Mouse (Mus musculus) myocyte (in vitro differentiated cells): ENCODE data around the gene Gm17657. TPM values are rescaled to one million over a fixed set of nuclear protein-coding genes. Genes with fewer than 3 reads are reported as not detected.

Source experiments
- H3K27me3 ChIP-seq: one replicate; pipeline ENCODE4 v1.6.1; 2011; ENCODE audit not compliant: control insufficient read depth, insufficient read depth, insufficient read length
- H3K36me3 ChIP-seq: one replicate; pipeline ENCODE4 v1.6.1; 2011; ENCODE audit not compliant: control insufficient read depth, insufficient read depth
- H3K4me2 ChIP-seq: one replicate; pipeline ENCODE4 v1.6.1; 2011; ENCODE audit warnings: low read depth, control low read depth
- H3K4me3 ChIP-seq: one replicate; pipeline ENCODE4 v1.5.1; 2011; ENCODE audit warnings: mild to moderate bottlenecking, control low read depth, moderate library complexity
- H3K79me2 ChIP-seq: one replicate; pipeline ENCODE4 v1.6.1; 2011; ENCODE audit not compliant: control insufficient read depth, insufficient read depth
- H3ac ChIP-seq: one replicate; pipeline ENCODE4 v1.6.1; 2011; ENCODE audit not compliant: control insufficient read depth, insufficient read length
- CEBPB ChIP-seq: IDR thresholded peaks from 2 replicates; pipeline ENCODE4 v1.6.1; 2011; ENCODE audit warnings: mild to moderate bottlenecking, moderate library complexity; ENCODE audit not compliant: poor library complexity, insufficient read depth, severe bottlenecking
- E2F4 ChIP-seq: IDR thresholded peaks from one replicate; pipeline ENCODE4 v1.6.1; 2011; ENCODE audit warnings: mild to moderate bottlenecking, control low read depth, moderate library complexity; ENCODE audit not compliant: insufficient read depth
- MAX ChIP-seq: IDR thresholded peaks from one replicate; pipeline ENCODE4 v1.6.1; 2011; ENCODE audit warnings: low read depth, mild to moderate bottlenecking, control low read depth
- MYOD1 ChIP-seq, 3 experiments: IDR thresholded peaks; one replicate each; pipeline ENCODE4 v1.6.1; 2011; ENCODE audit warnings: control low read depth in 2 of 3, low read depth in 2 of 3, mild to moderate bottlenecking in 2 of 3, moderate library complexity in 1 of 3; ENCODE audit not compliant: insufficient read length in 2 of 3, control insufficient read depth in 1 of 3
- MYOG ChIP-seq, 3 experiments: IDR thresholded peaks; one replicate each; pipeline ENCODE4 v1.6.1; 2011; ENCODE audit warnings: control low read depth in 2 of 3, low read depth in 2 of 3, mild to moderate bottlenecking in 2 of 3; ENCODE audit not compliant: insufficient read length in 2 of 3, control insufficient read depth in 1 of 3, insufficient read depth in 1 of 3
- POLR2A ChIP-seq: IDR thresholded peaks from one replicate; pipeline ENCODE4 v1.6.1; 2011; ENCODE audit warnings: low read depth, mild to moderate bottlenecking, control low read depth, moderate library complexity; ENCODE audit not compliant: insufficient read length
- POLR2AphosphoS2 ChIP-seq: IDR thresholded peaks from one replicate; pipeline ENCODE4 v1.6.1; 2011; ENCODE audit warnings: low read depth, control low read depth; ENCODE audit not compliant: insufficient read length
- REST ChIP-seq: IDR thresholded peaks from one replicate; pipeline ENCODE4 v1.6.1; 2011; ENCODE audit warnings: mild to moderate bottlenecking, control low read depth, moderate library complexity; ENCODE audit not compliant: insufficient read depth, insufficient read length
- SRF ChIP-seq: IDR thresholded peaks from one replicate; pipeline ENCODE4 v1.6.1; 2011; ENCODE audit warnings: low read depth; ENCODE audit not compliant: control insufficient read depth, insufficient read length
- TCF12 ChIP-seq: IDR thresholded peaks from one replicate; pipeline ENCODE4 v1.6.1; 2011; ENCODE audit warnings: mild to moderate bottlenecking, control low read depth; ENCODE audit not compliant: poor library complexity, insufficient read depth, severe bottlenecking
- TCF3 ChIP-seq: IDR thresholded peaks from one replicate; pipeline ENCODE4 v1.6.1; 2011; ENCODE audit warnings: low read depth, control low read depth; ENCODE audit not compliant: insufficient read length
- USF1 ChIP-seq: IDR thresholded peaks from one replicate; pipeline ENCODE4 v1.6.1; 2011; ENCODE audit warnings: low read depth, mild to moderate bottlenecking, control low read depth, moderate library complexity
- polyA plus RNA-seq: library from polyadenylated mRNA; unstranded; fragments of >200 nt; fragmentation: generic; extraction: Trizol; gene quantifications from one replicate; pipeline ENCODE4 v1.2.1, GENCODE M21; 2012; ENCODE audit warnings: missing spikeins

Gene Gm17657
- polyA plus RNA-seq, 1 experiment, result not detected

DNA sequence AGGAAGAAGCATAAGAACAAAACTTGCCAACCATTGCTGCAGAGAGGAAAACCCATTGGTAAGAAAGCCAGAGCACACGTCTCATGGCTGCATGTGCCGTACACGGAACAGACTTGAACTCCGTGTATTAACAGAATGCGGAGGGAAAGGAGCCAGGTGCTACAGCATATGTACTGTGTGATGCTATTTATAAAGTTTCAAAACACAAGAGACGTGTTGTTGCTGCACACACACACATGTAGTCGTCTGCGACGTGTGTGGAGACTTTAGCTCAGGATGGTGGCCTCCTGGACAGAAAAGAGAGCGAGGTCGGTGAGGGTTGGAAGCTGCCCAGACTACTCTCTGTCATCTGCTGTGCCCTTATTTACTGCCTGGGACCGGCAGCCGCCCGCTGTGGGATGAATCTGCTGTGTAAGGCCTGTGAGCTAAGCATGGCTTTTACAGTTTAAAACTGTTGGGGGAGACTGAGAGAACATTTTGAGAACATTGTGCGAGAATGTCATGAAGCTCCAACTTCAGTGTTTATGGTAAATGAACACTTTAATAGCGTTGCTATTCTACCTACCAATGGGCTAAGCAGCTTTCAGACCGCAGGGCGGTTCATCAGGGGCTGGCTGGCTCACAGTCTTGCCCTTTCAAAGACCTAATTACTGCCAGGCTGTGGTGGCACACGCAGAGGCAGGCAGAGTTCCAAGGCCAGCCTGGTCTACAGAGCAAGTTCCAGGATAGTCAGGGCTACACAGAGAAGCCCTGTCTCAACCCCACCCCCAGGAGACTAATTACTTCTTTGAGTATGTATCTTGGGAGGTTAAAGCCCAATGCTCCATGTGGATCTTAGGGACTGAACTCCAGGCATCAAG lies 6.4 kb downstream of the Gm17657 start:
- no peak overlapping the region for H3K4me2 ChIP-seq
- H3ac ChIP-seq, result no peak overlapping the region
- no peaks in the 10 kb centered on the region for H3K27me3 ChIP-seq
- no peaks in the 10 kb centered on the region for H3K36me3 ChIP-seq
- H3K4me3 ChIP-seq, result no peak overlapping the region
- TF ChIP-seq MYOG (IDR thresholded peaks at IDR 0.05; ENCODE audit: control insufficient read depth in 1 of 3, insufficient read depth in 1 of 3, insufficient read length in 2 of 3, low read depth in 2 of 3), result no peak
- no peak for TF ChIP-seq SRF
- no peak for TF ChIP-seq USF1
- TF ChIP-seq TCF3, result no peak
- no peak for TF ChIP-seq E2F4
- no peak for TF ChIP-seq MAX
- TF ChIP-seq TCF12, result no peak
- no peak for TF ChIP-seq MYOD1 (IDR thresholded peaks at IDR 0.05; ENCODE audit: control insufficient read depth in 1 of 3, insufficient read length in 2 of 3, low read depth in 2 of 3)
- no peak for TF ChIP-seq REST
- no peak for TF ChIP-seq POLR2AphosphoS2
- no peaks in the 10 kb centered on the region for H3K79me2 ChIP-seq

DNA sequence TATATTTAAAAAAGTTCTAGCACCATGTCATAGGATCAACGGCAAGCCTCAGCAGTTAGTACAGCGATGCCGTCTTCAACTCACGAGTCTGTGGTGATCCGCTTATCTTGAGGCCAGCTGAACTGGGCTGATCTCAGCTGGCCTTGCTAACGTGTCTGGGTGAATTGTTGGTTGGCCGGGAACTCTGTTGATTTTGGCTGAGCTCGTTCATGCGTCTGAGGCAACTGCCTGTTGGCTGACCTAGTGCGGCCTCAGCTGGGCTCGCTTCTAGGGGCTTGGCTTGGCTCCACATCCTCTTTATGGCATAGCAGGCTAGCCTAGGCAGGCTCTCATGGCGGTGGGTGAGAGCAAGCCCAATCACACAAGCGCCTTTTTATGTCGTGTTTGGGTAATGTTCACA lies 8.0 kb downstream of the Gm17657 start:
- Histone ChIP-seq H3K4me2 (peak overlapping the region; percentile 55), H3K4me3 (no peak overlapping the region), H3K79me2 (no peaks in the 10 kb centered on the region), H3ac (no peak overlapping the region), H3K27me3 (no peaks in the 10 kb centered on the region), H3K36me3 (no peaks in the 10 kb centered on the region)
- TF ChIP-seq REST, result no peak
- TF ChIP-seq MYOG (IDR thresholded peaks at IDR 0.05; ENCODE audit: control insufficient read depth in 1 of 3, insufficient read depth in 1 of 3, insufficient read length in 2 of 3, low read depth in 2 of 3), result peak in 2 of 3 experiments; percentile 58 to 61

DNA sequence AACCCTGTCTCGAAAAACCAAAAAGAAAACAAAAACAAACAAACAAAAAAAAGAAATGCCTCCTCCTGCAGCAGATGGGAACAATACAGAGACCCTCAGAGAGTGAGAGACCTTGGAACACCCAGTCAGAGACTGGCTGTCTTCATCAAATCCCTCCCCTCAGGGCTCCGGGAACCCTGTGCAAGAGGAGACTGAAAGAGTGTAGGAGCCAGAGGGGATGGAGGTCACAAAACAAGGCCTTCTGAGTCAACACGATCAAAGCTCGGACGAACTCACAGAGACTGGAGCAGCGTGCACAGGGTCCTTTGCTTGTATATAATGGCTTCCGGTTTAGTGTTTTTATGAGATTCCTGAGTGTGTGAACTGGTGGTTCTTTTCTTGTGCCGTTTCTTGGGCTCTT lies 9.0 kb downstream of the Gm17657 start:
- no peak overlapping the region for H3K4me2 ChIP-seq
- H3K27me3 ChIP-seq, result no peaks in the 10 kb centered on the region
- TF ChIP-seq USF1, result no peak
- TF ChIP-seq MAX, result no peak
- no peak for TF ChIP-seq POLR2AphosphoS2
- no peak for TF ChIP-seq E2F4
- no peak for TF ChIP-seq MYOD1 (IDR thresholded peaks at IDR 0.05; ENCODE audit: control insufficient read depth in 1 of 3, insufficient read length in 2 of 3, low read depth in 2 of 3)
- no peak for TF ChIP-seq CEBPB
- TF ChIP-seq POLR2A, result no peak
- TF ChIP-seq TCF3, result no peak
- no peak for TF ChIP-seq MYOG (IDR thresholded peaks at IDR 0.05; ENCODE audit: control insufficient read depth in 1 of 3, insufficient read depth in 1 of 3, insufficient read length in 2 of 3, low read depth in 2 of 3)
- no peak for TF ChIP-seq REST
- no peak for TF ChIP-seq TCF12
- TF ChIP-seq SRF, result no peak
- H3K79me2 ChIP-seq, result no peaks in the 10 kb centered on the region
- H3K4me3 ChIP-seq, result no peak overlapping the region
- no peak overlapping the region for H3ac ChIP-seq
- H3K36me3 ChIP-seq, result no peaks in the 10 kb centered on the region

DNA sequence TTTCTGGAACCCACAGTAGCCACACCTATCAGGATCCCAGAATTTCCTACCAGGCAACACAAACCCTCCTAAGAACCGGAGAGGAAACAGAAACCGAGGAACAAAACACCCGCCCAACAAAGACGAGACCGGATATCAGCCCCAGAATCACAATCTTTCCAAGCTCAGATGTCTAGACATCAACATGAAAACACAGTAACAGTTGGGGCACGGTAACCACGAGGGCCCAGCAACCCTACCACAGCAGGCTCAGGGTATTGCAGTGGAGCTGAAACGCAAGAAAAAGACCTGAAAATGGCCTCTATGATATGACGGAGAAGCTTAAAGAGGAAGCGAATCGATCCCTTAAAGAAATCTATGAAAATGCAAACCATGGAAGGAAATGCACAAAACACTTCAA lies 15.6 kb downstream of the Gm17657 start:
- Histone ChIP-seq H3ac (no peak overlapping the region), H3K36me3 (no peaks in the 10 kb centered on the region)
- TF ChIP-seq REST (no peak), MYOG (IDR thresholded peaks at IDR 0.05; ENCODE audit: control insufficient read depth in 1 of 3, insufficient read depth in 1 of 3, insufficient read length in 2 of 3, low read depth in 2 of 3) (no peak), TCF12 (no peak), TCF3 (no peak), USF1 (no peak)

DNA sequence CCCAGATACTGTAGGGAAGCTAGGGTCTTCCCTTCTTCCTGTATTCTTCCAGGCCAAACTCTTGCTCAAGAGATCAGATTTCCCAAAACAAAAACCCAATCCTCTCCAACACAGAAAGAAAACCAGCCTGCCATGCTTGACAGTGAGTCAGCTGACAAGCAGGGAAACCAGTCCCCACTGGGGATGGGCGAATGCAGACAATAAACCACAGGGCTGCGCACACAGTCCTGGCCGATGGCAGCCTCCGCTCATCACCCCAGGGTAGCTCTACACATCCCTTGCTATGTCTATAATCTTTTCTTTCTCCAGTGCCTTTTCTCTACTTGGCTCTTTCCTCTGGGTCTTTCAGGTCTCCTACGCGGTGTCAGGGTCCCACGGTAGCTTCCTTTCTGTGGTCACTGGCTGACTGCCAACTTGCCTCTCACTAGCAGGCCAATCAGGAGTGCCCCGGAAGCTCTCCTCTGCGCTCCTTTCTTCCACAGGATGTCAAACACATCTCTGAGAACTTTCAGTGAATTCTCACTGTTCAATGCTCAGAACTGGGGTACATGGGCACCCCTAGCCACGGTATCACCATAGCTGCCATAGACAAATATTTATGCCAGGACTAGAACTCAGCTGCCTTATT lies 17.6 kb downstream of the Gm17657 start:
- Histone ChIP-seq H3K79me2 (no peaks in the 10 kb centered on the region), H3K4me3 (no peak overlapping the region), H3ac (no peak overlapping the region), H3K27me3 (no peaks in the 10 kb centered on the region), H3K4me2 (no peak overlapping the region), H3K36me3 (no peaks in the 10 kb centered on the region)
- TF ChIP-seq TCF12 (no peak), POLR2AphosphoS2 (no peak), POLR2A (no peak)

More for the DNA sequence above, 15.6 kb downstream of the Gm17657 start:
- H3K27me3 ChIP-seq, result no peaks in the 10 kb centered on the region
- no peak overlapping the region for H3K4me3 ChIP-seq
- no peak overlapping the region for H3K4me2 ChIP-seq
- H3K79me2 ChIP-seq, result no peaks in the 10 kb centered on the region
